Mouse (Mus musculus): ENCODE measurements around the gene Rnd1. TPM values are rescaled to one million over a fixed set of nuclear protein-coding genes. Genes with fewer than 3 reads are reported as not detected.

Gene Rnd1
- polyA plus RNA-seq, 1 experiment from 2014 or later, result 0.91 TPM

GRCm38 (mm10) chr15:98656982-98657751 is 20.1 kb downstream of the Rnd1 start:
- Histone ChIP-seq H3K36me3 (peaks cover 81% of the 10 kb centered on the region), H3K27me3 (replicated peaks) (no peaks in the 10 kb centered on the region), H3K4me1 (replicated peaks) (peaks cover 8% of the 10 kb centered on the region; the same call in 1 of the 2 replicates), H3K27ac (ENCODE audit: poor library complexity, severe bottlenecking) (no peak overlapping the region), H3K4me3 (no peak overlapping the region), H3K9me3 (replicated peaks) (no peaks in the 10 kb centered on the region), H3K4me2 (no peak overlapping the region), H3K9ac (no peak overlapping the region)
- ATAC-seq (ENCODE audit: insufficient number of reproducible peaks, low FRiP score), result no peak
- 88% methylated on average over 15 of the region's 15 CpGs for WGBS

- Histone ChIP-seq H3K4me2 (no peak overlapping the region), H3K36me3 (peaks cover 98% of the 10 kb centered on the region), H3K9me3 (replicated peaks) (no peaks in the 10 kb centered on the region), H3K4me3 (no peak overlapping the region), H3K4me1 (replicated peaks) (no peaks in the 10 kb centered on the region), H3K27me3 (replicated peaks) (no peaks in the 10 kb centered on the region), H3K27ac (ENCODE audit: poor library complexity, severe bottlenecking) (no peak overlapping the region), H3K9ac (no peak overlapping the region)
- ATAC-seq (ENCODE audit: insufficient number of reproducible peaks, low FRiP score), result no peak
- WGBS, result 92% methylated on average over 8 of the region's 8 CpGs
Observed at GRCm38 (mm10) chr15:98652174-98652573, 25.1 kb downstream of the Rnd1 start.

GRCm38 (mm10) chr15:98651431-98651830 is 25.8 kb downstream of the Rnd1 start:
- H3K4me2 ChIP-seq, result no peak overlapping the region
- ATAC-seq (ENCODE audit: insufficient number of reproducible peaks, low FRiP score), result no peak
- 93% methylated on average over 15 of the region's 15 CpGs for WGBS
- H3K4me1 ChIP-seq (replicated peaks), result no peaks in the 10 kb centered on the region
- H3K9me3 ChIP-seq (replicated peaks), result no peaks in the 10 kb centered on the region
- H3K36me3 ChIP-seq, result peaks cover 98% of the 10 kb centered on the region
- H3K27ac ChIP-seq (ENCODE audit: poor library complexity, severe bottlenecking), result no peak overlapping the region
- no peak overlapping the region for H3K9ac ChIP-seq
- H3K4me3 ChIP-seq, result no peak overlapping the region
- no peaks in the 10 kb centered on the region for H3K27me3 ChIP-seq (replicated peaks)

- peaks cover 99% of the 10 kb centered on the region for H3K36me3 ChIP-seq
- no peak overlapping the region for H3K4me2 ChIP-seq
- no peaks in the 10 kb centered on the region for H3K4me1 ChIP-seq (replicated peaks)
- no peaks in the 10 kb centered on the region for H3K27me3 ChIP-seq (replicated peaks)
- WGBS, result 91% methylated on average over 3 of the region's 3 CpGs
- no peak overlapping the region for H3K9ac ChIP-seq
- no peak overlapping the region for H3K27ac ChIP-seq (ENCODE audit: poor library complexity, severe bottlenecking)
- no peak overlapping the region for H3K4me3 ChIP-seq
- no peaks in the 10 kb centered on the region for H3K9me3 ChIP-seq (replicated peaks)
- ATAC-seq (ENCODE audit: insufficient number of reproducible peaks, low FRiP score), result no peak
Observed at GRCm38 (mm10) chr15:98648071-98648470, 29.2 kb downstream of the Rnd1 start.

- Histone ChIP-seq H3K36me3 (peaks cover 97% of the 10 kb centered on the region), H3K9me3 (replicated peaks) (no peaks in the 10 kb centered on the region), H3K27me3 (replicated peaks) (no peaks in the 10 kb centered on the region), H3K4me2 (no peak overlapping the region), H3K4me3 (no peak overlapping the region), H3K27ac (ENCODE audit: poor library complexity, severe bottlenecking) (no peak overlapping the region), H3K4me1 (replicated peaks) (no peaks in the 10 kb centered on the region), H3K9ac (no peak overlapping the region)
- 87% methylated on average over 10 of the region's 10 CpGs for WGBS
- ATAC-seq (ENCODE audit: insufficient number of reproducible peaks, low FRiP score), result no peak
Observed at GRCm38 (mm10) chr15:98647308-98647707, 30.0 kb downstream of the Rnd1 start.

GRCm38 (mm10) chr15:98646737-98647136 is 30.5 kb downstream of the Rnd1 start:
- no peak overlapping the region for H3K9ac ChIP-seq
- no peak for ATAC-seq (ENCODE audit: insufficient number of reproducible peaks, low FRiP score)
- no peak overlapping the region for H3K4me3 ChIP-seq
- 80% methylated on average over 8 of the region's 8 CpGs for WGBS
- H3K4me2 ChIP-seq, result no peak overlapping the region
- no peaks in the 10 kb centered on the region for H3K9me3 ChIP-seq (replicated peaks)
- peaks cover 97% of the 10 kb centered on the region for H3K36me3 ChIP-seq
- no peak overlapping the region for H3K27ac ChIP-seq (ENCODE audit: poor library complexity, severe bottlenecking)
- no peaks in the 10 kb centered on the region for H3K27me3 ChIP-seq (replicated peaks)
- H3K4me1 ChIP-seq (replicated peaks), result no peaks in the 10 kb centered on the region

- H3K27ac ChIP-seq (ENCODE audit: poor library complexity, severe bottlenecking), result no peak overlapping the region
- ATAC-seq (ENCODE audit: insufficient number of reproducible peaks, low FRiP score), result no peak
- H3K4me1 ChIP-seq (replicated peaks), result no peaks in the 10 kb centered on the region
- 92% methylated on average over 24 of the region's 24 CpGs for WGBS
- H3K9ac ChIP-seq, result no peak overlapping the region
- H3K36me3 ChIP-seq, result peaks cover 92% of the 10 kb centered on the region
- no peaks in the 10 kb centered on the region for H3K9me3 ChIP-seq (replicated peaks)
- H3K27me3 ChIP-seq (replicated peaks), result no peaks in the 10 kb centered on the region
- no peak overlapping the region for H3K4me2 ChIP-seq
- no peak overlapping the region for H3K4me3 ChIP-seq
Observed at GRCm38 (mm10) chr15:98645057-98646026, 31.9 kb downstream of the Rnd1 start.

GRCm38 (mm10) chr15:98644406-98644805 is 32.9 kb downstream of the Rnd1 start:
- Histone ChIP-seq H3K4me2 (no peak overlapping the region), H3K4me1 (replicated peaks) (no peaks in the 10 kb centered on the region), H3K36me3 (peaks cover 85% of the 10 kb centered on the region), H3K4me3 (no peak overlapping the region), H3K9ac (no peak overlapping the region), H3K9me3 (replicated peaks) (no peaks in the 10 kb centered on the region), H3K27ac (ENCODE audit: poor library complexity, severe bottlenecking) (no peak overlapping the region), H3K27me3 (replicated peaks) (0 out of 2 replicates have a peak, but pooled peaks cover 3% of the 10 kb centered on the region)
- ATAC-seq (ENCODE audit: insufficient number of reproducible peaks, low FRiP score), result no peak
- WGBS, result 87% methylated on average over 12 of the region's 12 CpGs

GRCm38 (mm10) chr15:98640157-98640556 is 37.1 kb downstream of the Rnd1 start:
- no peak overlapping the region for H3K9ac ChIP-seq
- 34% methylated on average over 8 of the region's 8 CpGs for WGBS
- no peaks in the 10 kb centered on the region for H3K9me3 ChIP-seq (replicated peaks)
- no peak overlapping the region for H3K4me2 ChIP-seq
- ATAC-seq (ENCODE audit: insufficient number of reproducible peaks, low FRiP score), result no peak
- no peak overlapping the region for H3K4me3 ChIP-seq
- peaks cover 11% of the 10 kb centered on the region for H3K4me1 ChIP-seq (replicated peaks)
- peaks cover 34% of the 10 kb centered on the region for H3K27me3 ChIP-seq (replicated peaks)
- no peak overlapping the region for H3K27ac ChIP-seq (ENCODE audit: poor library complexity, severe bottlenecking)
- peaks cover 43% of the 10 kb centered on the region for H3K36me3 ChIP-seq

- no peak overlapping the region for H3K4me2 ChIP-seq
- H3K9ac ChIP-seq, result no peak overlapping the region
- WGBS, result 60% methylated on average over 3 of the region's 3 CpGs
- ATAC-seq (ENCODE audit: insufficient number of reproducible peaks, low FRiP score), result no peak
- H3K27me3 ChIP-seq (replicated peaks), result peaks cover 57% of the 10 kb centered on the region
- peaks cover 15% of the 10 kb centered on the region for H3K36me3 ChIP-seq
- H3K4me1 ChIP-seq (replicated peaks), result peaks cover 35% of the 10 kb centered on the region
- H3K9me3 ChIP-seq (replicated peaks), result no peaks in the 10 kb centered on the region
- no peak overlapping the region for H3K4me3 ChIP-seq
- no peak overlapping the region for H3K27ac ChIP-seq (ENCODE audit: poor library complexity, severe bottlenecking)
Observed at GRCm38 (mm10) chr15:98637155-98637554, 40.1 kb downstream of the Rnd1 start.

- H3K9ac ChIP-seq, result no peak overlapping the region
- WGBS, result 51% methylated on average over 5 of the region's 5 CpGs
- H3K9me3 ChIP-seq (replicated peaks), result no peaks in the 10 kb centered on the region
- peaks cover 9% of the 10 kb centered on the region; the same call in 1 of the 2 replicates for H3K36me3 ChIP-seq
- no peak for ATAC-seq (ENCODE audit: insufficient number of reproducible peaks, low FRiP score)
- peaks cover 41% of the 10 kb centered on the region for H3K4me1 ChIP-seq (replicated peaks)
- H3K27me3 ChIP-seq (replicated peaks), result peaks cover 62% of the 10 kb centered on the region
- H3K27ac ChIP-seq (ENCODE audit: poor library complexity, severe bottlenecking), result no peak overlapping the region
- H3K4me2 ChIP-seq, result peak overlapping the region; percentile 81; the same call in 1 of the 2 replicates
- H3K4me3 ChIP-seq, result no peak overlapping the region
Observed at GRCm38 (mm10) chr15:98636517-98636916, 40.7 kb downstream of the Rnd1 start.

Measured in heart, embryonic 12.5 days (tissue).